Mouse (Mus musculus) MEL-GATA-1-ER (cell line): ENCODE results near the gene Edc4.

ENCODE experiments used
- DNase-seq: peaks from one replicate; pipeline ENCODE4 v3.0.0-alpha.2; 2012; ENCODE audit warnings: low read depth; ENCODE audit errors: extremely low read depth

Gene Edc4

DNA sequence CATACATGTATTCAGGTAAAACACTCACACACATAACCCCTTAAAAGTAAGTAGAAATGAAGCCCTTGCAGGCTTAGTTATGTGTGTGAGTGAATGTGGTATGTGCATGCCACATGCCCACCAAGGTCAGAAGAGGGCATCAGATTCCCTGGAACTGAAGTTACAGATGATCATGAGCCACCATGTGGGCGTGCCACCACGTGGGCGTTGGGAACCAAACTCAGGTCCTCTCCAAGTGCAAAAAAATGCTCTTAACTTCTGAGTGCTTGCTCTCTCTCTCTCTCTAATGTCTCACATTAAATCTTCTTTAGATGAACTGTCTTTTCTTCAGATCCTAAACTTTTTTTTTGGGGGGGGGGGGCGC is 57.6 kb downstream of the Edc4 start, which contains the start of gene Psmb10:
Psmb10 (minus strand) TSS at position 139 of the 364 bp plus-strand sequence.
- DNase-seq: peak; percentile 39

DNA sequence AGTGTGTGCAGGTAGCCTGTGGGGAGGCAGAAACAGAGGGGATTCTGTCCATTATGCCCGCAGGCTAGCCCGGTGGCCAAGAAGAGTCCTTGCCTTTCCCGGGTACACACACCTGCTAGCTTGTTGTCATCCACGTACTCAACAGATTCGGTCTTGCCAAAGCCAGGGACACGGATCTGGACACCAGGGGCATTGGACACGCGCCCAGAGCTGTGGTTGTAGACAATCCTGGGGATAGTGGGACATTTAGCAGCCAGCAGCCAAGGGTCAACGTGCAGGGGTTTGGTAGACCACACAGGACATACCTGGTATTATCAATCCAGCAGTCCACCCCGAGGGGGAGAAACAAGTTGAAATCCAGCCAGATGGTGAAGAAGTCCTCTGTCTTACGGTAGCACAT is 61.3 kb downstream of the Edc4 start:
- no peak for DNase-seq

DNA sequence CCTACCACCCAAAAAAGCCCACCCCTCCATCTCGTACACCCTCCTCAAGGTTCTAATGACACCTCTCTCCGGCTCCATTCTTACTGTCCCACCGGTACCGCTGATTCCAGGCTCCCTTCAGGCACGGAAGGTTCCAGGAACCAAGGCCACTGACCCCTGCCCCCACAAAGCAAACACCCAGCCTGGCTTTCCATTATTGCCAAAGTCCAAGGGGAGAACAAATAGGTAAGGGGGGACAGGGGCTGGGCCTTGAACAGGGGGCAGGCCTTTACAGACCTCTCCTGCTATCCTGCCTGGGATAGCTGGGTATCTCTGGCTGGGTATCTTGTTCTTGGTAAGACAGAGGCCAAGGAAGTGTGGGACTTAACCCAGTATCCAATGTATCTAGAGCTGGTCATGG is 61.9 kb downstream of the Edc4 start:
- no peak for DNase-seq

DNA sequence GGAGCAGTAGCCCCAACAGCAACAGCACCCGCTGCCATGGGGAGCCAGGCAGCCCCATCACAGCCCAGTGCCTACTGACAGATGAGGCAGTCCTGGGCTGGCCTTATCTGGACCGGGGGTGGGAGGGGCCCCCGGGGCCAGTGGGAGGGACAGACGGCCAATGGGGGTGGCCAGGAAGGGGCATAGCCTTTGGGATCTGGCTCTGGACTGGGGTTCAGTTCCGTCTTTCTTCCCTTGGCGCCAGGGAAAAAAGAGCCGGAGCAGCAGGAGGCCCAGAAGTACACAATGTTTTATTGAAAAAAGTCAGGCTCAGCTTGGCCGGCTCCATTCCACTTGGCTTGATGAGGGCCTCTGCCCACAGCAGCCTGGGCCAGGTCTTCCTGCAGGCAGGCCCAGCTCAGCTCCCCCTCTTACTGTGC is 62.6 kb downstream of the Edc4 start, which contains the start of gene Lcat:
Lcat (minus strand) TSS at position 62 of the 419 bp plus-strand sequence.
- no peak for DNase-seq
